Mouse (Mus musculus): ENCODE data around the gene Fhad1. TPM values are rescaled to one million over a fixed set of nuclear protein-coding genes. Genes with fewer than 3 reads are reported as not detected.

The Fhad1 gene
- polyA plus RNA-seq, 1 experiment, result 0.29 TPM

GRCm38 (mm10) chr4:141863726-141864280 lies 151.1 kb downstream of the Fhad1 start:
- peak overlapping the region; percentile 72 for H3K4me3 ChIP-seq (replicated peaks)
- TF ChIP-seq GATA1 (IDR thresholded peaks at IDR 0.05; ENCODE audit: borderline replicate concordance, low read length) (no peak), FLI1 (IDR thresholded peaks at IDR 0.05; ENCODE audit: low read length) (no peak)
- no peaks in the 10 kb centered on the region for H3K27me3 ChIP-seq (replicated peaks)
- H3K9me3 ChIP-seq, result no peaks in the 10 kb centered on the region
- peaks cover 64% of the 10 kb centered on the region for H3K4me1 ChIP-seq
- peaks cover 94% of the 10 kb centered on the region for H3K36me3 ChIP-seq (replicated peaks; ENCODE audit: low read length)

- Histone ChIP-seq H3K4me1 (peaks cover 61% of the 10 kb centered on the region), H3K36me3 (replicated peaks; ENCODE audit: low read length) (peaks cover 93% of the 10 kb centered on the region), H3K9me3 (no peaks in the 10 kb centered on the region), H3K4me3 (replicated peaks) (peak overlapping the region; percentile 56), H3K27me3 (replicated peaks) (no peaks in the 10 kb centered on the region)
- TF ChIP-seq FLI1 (IDR thresholded peaks at IDR 0.05; ENCODE audit: low read length), result no peak
- no peak for TF ChIP-seq GATA1 (IDR thresholded peaks at IDR 0.05; ENCODE audit: borderline replicate concordance, low read length)
These were observed 152.0 kb downstream of the Fhad1 start for GRCm38 (mm10) chr4:141862867-141863266.

GRCm38 (mm10) chr4:141861591-141862295 lies 153.1 kb downstream of the Fhad1 start:
- Histone ChIP-seq H3K36me3 (replicated peaks; ENCODE audit: low read length) (peaks cover 86% of the 10 kb centered on the region), H3K4me3 (replicated peaks) (peak overlapping the region; percentile 62), H3K4me1 (peaks cover 58% of the 10 kb centered on the region), H3K9me3 (no peaks in the 10 kb centered on the region), H3K27me3 (replicated peaks) (no peaks in the 10 kb centered on the region)
- TF ChIP-seq GATA1 (IDR thresholded peaks at IDR 0.05; ENCODE audit: borderline replicate concordance, low read length) (no peak), FLI1 (IDR thresholded peaks at IDR 0.05; ENCODE audit: low read length) (no peak)

- Histone ChIP-seq H3K27me3 (replicated peaks) (no peaks in the 10 kb centered on the region), H3K4me1 (peaks cover 53% of the 10 kb centered on the region), H3K4me3 (replicated peaks) (no peak overlapping the region), H3K36me3 (replicated peaks; ENCODE audit: low read length) (peaks cover 72% of the 10 kb centered on the region), H3K9me3 (no peaks in the 10 kb centered on the region)
- TF ChIP-seq FLI1 (IDR thresholded peaks at IDR 0.05; ENCODE audit: low read length) (no peak), GATA1 (IDR thresholded peaks at IDR 0.05; ENCODE audit: borderline replicate concordance, low read length) (no peak)
These were observed 154.5 kb downstream of the Fhad1 start for GRCm38 (mm10) chr4:141860246-141860841.

- TF ChIP-seq FLI1 (IDR thresholded peaks at IDR 0.05; ENCODE audit: low read length) (no peak), GATA1 (IDR thresholded peaks at IDR 0.05; ENCODE audit: borderline replicate concordance, low read length) (no peak)
- Histone ChIP-seq H3K36me3 (replicated peaks; ENCODE audit: low read length) (peaks cover 63% of the 10 kb centered on the region), H3K27me3 (replicated peaks) (peaks cover under 1% of the 10 kb centered on the region), H3K4me3 (replicated peaks) (no peak overlapping the region), H3K4me1 (peaks cover 46% of the 10 kb centered on the region), H3K9me3 (no peaks in the 10 kb centered on the region)
These were observed 155.5 kb downstream of the Fhad1 start for GRCm38 (mm10) chr4:141859351-141859750.

GRCm38 (mm10) chr4:141858501-141858900 lies 156.4 kb downstream of the Fhad1 start:
- Histone ChIP-seq H3K27me3 (replicated peaks) (peaks cover 2% of the 10 kb centered on the region), H3K4me1 (peaks cover 38% of the 10 kb centered on the region), H3K36me3 (replicated peaks; ENCODE audit: low read length) (peaks cover 54% of the 10 kb centered on the region), H3K9me3 (no peaks in the 10 kb centered on the region), H3K4me3 (replicated peaks) (no peak overlapping the region)
- no peak for TF ChIP-seq FLI1 (IDR thresholded peaks at IDR 0.05; ENCODE audit: low read length)
- no peak for TF ChIP-seq GATA1 (IDR thresholded peaks at IDR 0.05; ENCODE audit: borderline replicate concordance, low read length)

- H3K4me3 ChIP-seq (replicated peaks), result no peak overlapping the region
- peaks cover 44% of the 10 kb centered on the region for H3K36me3 ChIP-seq (replicated peaks; ENCODE audit: low read length)
- no peak for TF ChIP-seq FLI1 (IDR thresholded peaks at IDR 0.05; ENCODE audit: low read length)
- H3K4me1 ChIP-seq, result peaks cover 27% of the 10 kb centered on the region
- no peaks in the 10 kb centered on the region for H3K9me3 ChIP-seq
- peaks cover 4% of the 10 kb centered on the region for H3K27me3 ChIP-seq (replicated peaks)
These were observed 157.4 kb downstream of the Fhad1 start for GRCm38 (mm10) chr4:141857422-141857930.

GRCm38 (mm10) chr4:141853437-141853836 lies 161.4 kb downstream of the Fhad1 start:
- H3K4me3 ChIP-seq (replicated peaks), result no peak overlapping the region
- H3K9me3 ChIP-seq, result no peaks in the 10 kb centered on the region
- H3K4me1 ChIP-seq, result peaks cover 7% of the 10 kb centered on the region
- peaks cover 6% of the 10 kb centered on the region for H3K27me3 ChIP-seq (replicated peaks)
- TF ChIP-seq GATA1 (IDR thresholded peaks at IDR 0.05; ENCODE audit: borderline replicate concordance, low read length), result no peak
- no peak for TF ChIP-seq FLI1 (IDR thresholded peaks at IDR 0.05; ENCODE audit: low read length)
- H3K36me3 ChIP-seq (replicated peaks; ENCODE audit: low read length), result peaks cover 6% of the 10 kb centered on the region

GRCm38 (mm10) chr4:141845999-141846398 lies 168.9 kb downstream of the Fhad1 start, which contains the start of gene Ctrc:
Ctrc (minus strand) TSS chr4:141846359.
- no peak for TF ChIP-seq GATA1 (IDR thresholded peaks at IDR 0.05; ENCODE audit: borderline replicate concordance, low read length)
- no peak for TF ChIP-seq FLI1 (IDR thresholded peaks at IDR 0.05; ENCODE audit: low read length)
- Histone ChIP-seq H3K27me3 (replicated peaks) (peaks cover 37% of the 10 kb centered on the region), H3K9me3 (no peaks in the 10 kb centered on the region), H3K4me3 (replicated peaks) (no peak within 1 kb of the TSS), H3K36me3 (replicated peaks; ENCODE audit: low read length) (no peaks in the 10 kb centered on the region), H3K4me1 (peaks cover 3% of the 10 kb centered on the region; the same call in 1 of the 2 replicates)

Other genes with a start within 250 kb of the Fhad1 start
- 0.44 and 1.8 TPM in 2 replicates for gene Dnajc16, start 224.2 kb downstream of the Fhad1 start, polyA plus RNA-seq (2012; ENCODE audit: insufficient read depth, low replicate concordance)
- gene Casp9, start 221.5 kb downstream of the Fhad1 start, polyA plus RNA-seq (2012; ENCODE audit: insufficient read depth, low replicate concordance), result 4.7 and 7.1 TPM in 2 replicates
- not detected in 2 replicates for gene Cela2a, start 188.9 kb downstream of the Fhad1 start, polyA plus RNA-seq (2012; ENCODE audit: insufficient read depth, low replicate concordance)
- not detected in 2 replicates for gene Ctrc, start 168.7 kb downstream of the Fhad1 start, polyA plus RNA-seq (2012; ENCODE audit: insufficient read depth, low replicate concordance)
- gene Efhd2, start 140.2 kb downstream of the Fhad1 start, polyA plus RNA-seq (2012; ENCODE audit: insufficient read depth, low replicate concordance), result 34.7 and 93.3 TPM in 2 replicates
- gene Tmem51, start 69.2 kb upstream of the Fhad1 start, polyA plus RNA-seq (2012; ENCODE audit: insufficient read depth, low replicate concordance), result 13.4 TPM in 1 of 2 replicates, not detected in the other
- 2.7 and 13.6 TPM in 2 replicates for gene Kazn, start 224.3 kb upstream of the Fhad1 start, polyA plus RNA-seq (2012; ENCODE audit: insufficient read depth, low replicate concordance)